Mouse (Mus musculus) myocyte (in vitro differentiated cells): ENCODE measurements around the gene Prr12.

Experiments used
- POLR2A ChIP-seq: IDR thresholded peaks from one replicate; pipeline ENCODE4 v1.6.1; 2011; ENCODE audit warnings: low read depth, mild to moderate bottlenecking, control low read depth, moderate library complexity; ENCODE audit not compliant: insufficient read length
- REST ChIP-seq: IDR thresholded peaks from one replicate; pipeline ENCODE4 v1.6.1; 2011; ENCODE audit warnings: mild to moderate bottlenecking, control low read depth, moderate library complexity; ENCODE audit not compliant: insufficient read depth, insufficient read length
- SRF ChIP-seq: IDR thresholded peaks from one replicate; pipeline ENCODE4 v1.6.1; 2011; ENCODE audit warnings: low read depth; ENCODE audit not compliant: control insufficient read depth, insufficient read length
- TCF12 ChIP-seq: IDR thresholded peaks from one replicate; pipeline ENCODE4 v1.6.1; 2011; ENCODE audit warnings: mild to moderate bottlenecking, control low read depth; ENCODE audit not compliant: poor library complexity, insufficient read depth, severe bottlenecking

- no peak for TF ChIP-seq SRF
- no peak for TF ChIP-seq TCF12
- TF ChIP-seq POLR2A = no peak
- no peak for TF ChIP-seq REST
Measured at GRCm38 (mm10) chr7:45081016-45081415, 28.3 kb upstream of the Prr12 start.
